In genomic region chr16:35052191-35052590, GRCm38 (mm10) we compare ENCODE assay signal across 22 mouse cellular contexts.
"Had no signal": no experiment of that assay in that cellular context is flagged by ENCODE, and none has a peak within 500 bp of the region (broad histone marks: within the 10 kb centered on the region; RNA-seq: fewer than 3 reads in every experiment).

No protein-coding gene starts in this region.

- H3K4me1 ChIP-seq: limb, embryonic 13.5 days had no signal

- H3K27ac ChIP-seq: heart, embryonic 10.5 days; hindbrain, embryonic 13.5 days; hindbrain, embryonic 15.5 days; hindbrain, postnatal 0 days; limb, embryonic 13.5 days; limb, embryonic 15.5 days; liver, embryonic 12.5 days; liver, embryonic 14.5 days had no signal

- H3K36me3 ChIP-seq: heart, embryonic 10.5 days; heart, embryonic 12.5 days; hindbrain, embryonic 15.5 days; limb, embryonic 15.5 days had no signal

- H3K9ac ChIP-seq: heart, embryonic 12.5 days; hindbrain, embryonic 13.5 days; hindbrain, embryonic 15.5 days; limb, embryonic 13.5 days; limb, embryonic 15.5 days; liver, embryonic 12.5 days; liver, embryonic 14.5 days had no signal

- H3K27me3 ChIP-seq: heart, embryonic 12.5 days; hindbrain, embryonic 15.5 days; limb, embryonic 13.5 days; limb, embryonic 15.5 days; liver, embryonic 12.5 days had no signal

- ATAC-seq: hindbrain, postnatal 0 days; liver, embryonic 12.5 days had no signal

- DNase-seq: gastrocnemius, postnatal 14 days; gastrocnemius, postnatal 36 days; heart, adult 18-20 months; heart, postnatal 14 days; heart, postnatal 36 days; kidney, adult 18-20 months; kidney, adult 8-10 months; kidney, postnatal 10 days; kidney, postnatal 25 days; kidney, postnatal 4 days; layer of hippocampus, adult 9-11 months; layer of hippocampus, postnatal 36 days; left cerebral cortex, postnatal 4 days had no signal

- H3K4me2 ChIP-seq: heart, embryonic 12.5 days; hindbrain, embryonic 13.5 days; hindbrain, embryonic 15.5 days; limb, embryonic 13.5 days; limb, embryonic 15.5 days; liver, embryonic 12.5 days had no signal

- H3K4me3 ChIP-seq: heart, embryonic 10.5 days; heart, embryonic 12.5 days; hindbrain, embryonic 13.5 days; hindbrain, embryonic 15.5 days; limb, embryonic 13.5 days; limb, embryonic 15.5 days; liver, embryonic 12.5 days had no signal

- H3K9me3 ChIP-seq: heart, embryonic 10.5 days; heart, embryonic 12.5 days; hindbrain, embryonic 13.5 days; hindbrain, embryonic 15.5 days; limb, embryonic 13.5 days; limb, embryonic 15.5 days; liver, embryonic 12.5 days had no signal
